Mouse (Mus musculus): ENCODE measurements around the gene Pcna. TPM values are rescaled to one million over a fixed set of nuclear protein-coding genes. Genes with fewer than 3 reads are reported as not detected.

Gene Pcna
- total RNA-seq (2023), result 100 to 1,000 TPM; 296 to 361 TPM

DNA sequence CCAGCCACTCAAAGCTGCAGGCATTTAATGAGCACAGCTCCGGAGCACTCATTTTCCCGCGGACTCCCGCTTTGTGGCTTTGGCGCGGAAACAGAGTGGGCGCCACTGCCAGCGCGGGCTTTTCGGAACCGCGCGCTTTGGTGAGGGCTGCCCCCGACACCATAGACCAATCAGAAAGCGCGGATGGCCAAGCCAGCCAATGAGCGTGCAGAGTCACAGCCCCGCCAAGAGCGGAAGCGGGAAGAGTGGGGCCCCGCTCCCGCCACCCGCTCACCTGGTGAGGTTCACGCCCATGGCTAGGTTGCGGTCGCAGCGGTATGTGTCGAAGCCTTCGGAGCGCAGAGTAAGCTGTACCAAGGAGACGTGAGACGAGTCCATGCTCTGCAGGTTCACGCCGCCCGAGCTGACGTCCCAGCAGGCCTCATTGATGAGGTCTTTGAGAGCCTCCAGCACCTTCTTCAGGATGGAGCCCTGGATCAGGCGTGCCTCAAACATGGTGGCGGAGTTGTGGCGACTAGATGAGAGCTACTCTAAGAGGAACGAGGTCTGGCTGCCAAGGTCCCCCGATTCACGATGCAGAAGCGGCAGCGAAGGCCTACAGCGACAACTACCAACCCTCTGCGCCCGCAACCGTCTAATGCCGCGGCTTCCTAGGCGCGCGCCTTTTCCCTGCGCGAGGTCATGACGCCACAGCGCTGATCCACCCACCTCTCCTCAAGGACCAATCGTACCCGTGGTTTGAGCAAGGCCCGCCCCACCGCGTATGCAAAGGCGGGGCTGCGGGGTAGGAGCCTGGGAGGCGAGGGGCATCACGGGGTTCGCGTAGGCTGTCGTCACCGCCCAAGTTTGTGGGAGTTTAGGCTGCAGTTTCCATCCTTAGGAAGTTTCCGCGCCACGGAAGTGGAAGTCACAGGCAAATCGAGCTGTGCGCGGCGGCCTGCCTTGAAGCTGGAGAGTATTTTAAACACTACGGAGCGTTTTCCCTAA, at the start of gene Pcna:
TSS of gene Pcna (minus strand) at position 773 of the 987 bp plus-strand sequence.

GRCm38 (mm10) chr2:132262879-132263398, 9.8 kb upstream of the Pcna start, which contains the start of gene Cds2:
TSS of gene Cds2 (plus strand) at chr2:132263148.

GRCm38 (mm10) chr2:132247539-132248313, 5.4 kb downstream of the Pcna start, which contains the start of gene Tmem230:
TSS of gene Tmem230 (minus strand) at chr2:132247807.

Other genes with a start within 250 kb of the Pcna start
- gene Rassf2, start 223.1 kb downstream of the Pcna start, total RNA-seq (2023), result 100 to 1,000 TPM; 133 to 138 TPM
- 10 to 100 TPM; 11.9 to 13.0 TPM for gene Slc23a2, start 108.2 kb downstream of the Pcna start, total RNA-seq (2023)
- gene Tmem230, start 5.5 kb downstream of the Pcna start, total RNA-seq (2023), result 10 to 100 TPM; 33.4 to 44.1 TPM
- 10 to 100 TPM; 84.6 to 93.0 TPM for gene Cds2, start 9.8 kb upstream of the Pcna start, total RNA-seq (2023)
- gene Prokr2, start 132.1 kb upstream of the Pcna start, total RNA-seq (2023), result not detected

Measured in neutrophil, adult 83 days (primary cell).